Mouse (Mus musculus) neural tube, embryonic 11.5 days (tissue): ENCODE data around the gene Rgcc. TPM values are rescaled to one million over a fixed set of nuclear protein-coding genes. Genes with fewer than 3 reads are reported as not detected.

Experiments
- ATAC-seq: fragments of 200-750 bp; cut with Nextera tagmentation; 2 replicates; pipeline ENCODE4 v1.8.0; 2017; ENCODE audit warnings: moderate number of reproducible peaks, mild to moderate bottlenecking, moderate TSS enrichment, moderate library complexity; ENCODE audit not compliant: insufficient read depth, low FRiP score, low TSS enrichment
- DNase-seq: peaks from one replicate; pipeline ENCODE4 v3.0.0-alpha.2; 2015; ENCODE audit warnings: low spot score
- H3K27ac ChIP-seq: fragments of 300-500 bp; sonication (generic); 2 replicates; pipeline ENCODE4 v1.5.1; 2014; ENCODE audit warnings: low read depth, mild to moderate bottlenecking, low read length
- H3K27me3 ChIP-seq: fragments of 300-500 bp; sonication (generic); 2 replicates; pipeline ENCODE4 v1.6.1; 2014; ENCODE audit warnings: mild to moderate bottlenecking, low read length, mixed read lengths; ENCODE audit not compliant: control insufficient read depth, insufficient read depth
- H3K36me3 ChIP-seq: fragments of 300-500 bp; sonication (generic); 2 replicates; pipeline ENCODE4 v1.6.1; 2014; ENCODE audit warnings: mild to moderate bottlenecking, low read length, moderate library complexity, mixed read lengths; ENCODE audit not compliant: control insufficient read depth, insufficient read depth
- H3K4me1 ChIP-seq: fragments of 300-500 bp; sonication (generic); 2 replicates; pipeline ENCODE4 v1.6.1; 2014; ENCODE audit warnings: low read length, mixed read lengths; ENCODE audit not compliant: control insufficient read depth, insufficient read depth
- H3K4me2 ChIP-seq: fragments of 300-500 bp; sonication (generic); 2 replicates; pipeline ENCODE4 v1.6.1; 2014; ENCODE audit warnings: low read depth, mild to moderate bottlenecking, moderate library complexity
- H3K4me3 ChIP-seq: fragments of 300-500 bp; sonication (generic); 2 replicates; pipeline ENCODE4 v1.5.1; 2014; ENCODE audit warnings: low read depth, low read length
- H3K9ac ChIP-seq: fragments of 300-500 bp; sonication (generic); 2 replicates; pipeline ENCODE4 v1.6.1; 2014; ENCODE audit warnings: mild to moderate bottlenecking, low read length
- H3K9me3 ChIP-seq: fragments of 300-500 bp; sonication (generic); 2 replicates; pipeline ENCODE4 v1.6.1; 2016; ENCODE audit warnings: low read length; ENCODE audit not compliant: control insufficient read depth
- WGBS: fragments of 180-500 bp; shearing (Covaris S2); extraction: QIAGEN DNeasy Blood & Tissue Kit; methylation state at CpG from one replicate; pipeline ENCODE4 v1.1.7; 2014; 5-methylcytosine and 5-hydroxymethylcytosine counted together
- polyA plus RNA-seq: library from polyadenylated mRNA; unstranded; fragments of >200 nt; fragmentation: Nextera tagmentation; extraction: Ambion mirVana; gene quantifications from 2 replicates; pipeline ENCODE4 v1.2.1, GENCODE M21; 2014

Gene Rgcc
- polyA plus RNA-seq, 1 experiment from 2014 or later, result 51.8 TPM

DNA sequence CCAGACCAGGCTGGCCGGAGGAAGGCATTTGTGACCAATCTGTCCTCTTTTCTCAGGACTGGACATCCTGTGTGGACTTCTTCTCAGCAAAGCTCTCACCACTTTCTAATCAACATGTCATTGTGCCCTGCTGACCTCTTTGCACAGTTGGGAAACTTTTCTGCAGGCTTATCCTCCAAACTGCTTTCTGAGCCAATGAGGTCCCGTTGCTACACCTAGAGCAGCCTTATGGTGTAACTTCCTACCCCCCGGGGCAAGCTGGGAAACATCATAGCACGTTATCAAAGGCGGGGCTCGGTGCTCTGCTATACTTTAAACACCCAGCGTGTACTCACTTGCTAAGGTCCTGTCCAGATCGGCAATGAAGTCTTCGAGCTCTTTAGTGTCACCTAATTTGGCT, 11.5 kb downstream of the Rgcc start:
- H3K27ac ChIP-seq, result no peak overlapping the region
- ATAC-seq (no peak), DNase-seq (no peak)
- no peaks in the 10 kb centered on the region for H3K27me3 ChIP-seq
- no peak overlapping the region for H3K4me3 ChIP-seq
- H3K9me3 ChIP-seq, result no peaks in the 10 kb centered on the region
- WGBS, result 44% methylated on average over 9 of the region's 9 CpGs
- H3K9ac ChIP-seq, result no peak overlapping the region
- no peak overlapping the region for H3K4me2 ChIP-seq
- no peaks in the 10 kb centered on the region for H3K36me3 ChIP-seq
- H3K4me1 ChIP-seq, result peaks cover 5% of the 10 kb centered on the region; the same call in 1 of the 2 replicates

DNA sequence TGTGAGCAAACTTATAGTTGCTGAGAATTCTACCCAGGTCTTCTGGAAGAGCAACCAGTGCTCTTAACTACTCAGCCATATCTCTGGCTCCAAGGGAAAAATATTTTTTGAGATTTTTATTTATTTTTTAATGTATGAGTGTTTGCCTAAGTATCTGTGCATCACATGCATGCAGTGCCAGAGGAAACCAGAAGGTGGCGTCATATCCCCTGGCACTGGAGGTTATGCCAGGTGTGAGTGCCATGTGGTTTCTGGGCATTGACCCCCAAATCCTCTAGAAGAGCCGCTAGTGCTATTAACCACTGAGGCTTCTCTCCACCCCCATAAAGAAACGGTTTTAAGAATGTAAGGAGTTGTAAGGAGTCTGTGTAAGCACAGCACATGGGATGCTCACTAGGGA, 13.2 kb downstream of the Rgcc start:
- Histone ChIP-seq H3K27ac (no peak overlapping the region), H3K27me3 (no peaks in the 10 kb centered on the region), H3K4me2 (no peak overlapping the region), H3K36me3 (no peaks in the 10 kb centered on the region), H3K4me1 (peaks cover 4% of the 10 kb centered on the region; the same call in 1 of the 2 replicates), H3K4me3 (no peak overlapping the region), H3K9ac (no peak overlapping the region), H3K9me3 (no peaks in the 10 kb centered on the region)
- 78% methylated on average over 3 of the region's 3 CpGs for WGBS
- ATAC-seq, result no peak
- DNase-seq, result no peak

DNA sequence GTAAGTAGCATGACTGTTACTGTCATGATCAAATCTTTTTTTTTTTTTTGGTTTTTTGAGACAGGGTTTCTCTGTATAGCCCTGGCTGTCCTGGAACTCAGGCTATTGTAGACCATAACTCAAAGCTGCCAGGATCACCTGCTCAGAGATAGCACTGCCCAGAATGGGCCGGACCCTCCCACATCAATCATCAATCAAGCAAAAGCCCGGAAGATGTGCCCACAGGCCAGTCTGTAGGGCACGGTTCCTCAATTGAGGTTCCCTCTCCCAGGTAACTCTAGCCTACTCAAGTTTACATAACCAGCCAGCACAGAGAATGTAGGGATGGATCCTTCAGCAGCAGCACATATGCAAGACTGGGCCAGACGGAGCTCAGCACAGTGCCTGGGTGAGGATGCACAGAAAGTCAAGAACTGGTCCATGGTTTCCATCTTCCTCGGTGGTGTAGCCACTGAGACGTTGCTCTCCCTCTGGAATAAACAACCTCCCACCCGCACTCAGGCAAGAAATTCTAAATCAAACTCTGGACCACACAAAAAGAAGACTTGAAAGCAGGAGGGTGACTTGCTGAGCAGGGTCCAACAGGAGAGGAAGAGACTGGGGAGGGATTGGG, 14.1 kb downstream of the Rgcc start:
- Histone ChIP-seq H3K27ac (no peak overlapping the region), H3K27me3 (no peaks in the 10 kb centered on the region), H3K9ac (no peak overlapping the region), H3K4me3 (no peak overlapping the region), H3K9me3 (no peaks in the 10 kb centered on the region), H3K4me2 (no peak overlapping the region), H3K36me3 (no peaks in the 10 kb centered on the region), H3K4me1 (peaks cover 3% of the 10 kb centered on the region; the same call in 1 of the 2 replicates)
- DNase-seq, result no peak
- no peak for ATAC-seq
- WGBS, result 88% methylated on average over 7 of the region's 7 CpGs

DNA sequence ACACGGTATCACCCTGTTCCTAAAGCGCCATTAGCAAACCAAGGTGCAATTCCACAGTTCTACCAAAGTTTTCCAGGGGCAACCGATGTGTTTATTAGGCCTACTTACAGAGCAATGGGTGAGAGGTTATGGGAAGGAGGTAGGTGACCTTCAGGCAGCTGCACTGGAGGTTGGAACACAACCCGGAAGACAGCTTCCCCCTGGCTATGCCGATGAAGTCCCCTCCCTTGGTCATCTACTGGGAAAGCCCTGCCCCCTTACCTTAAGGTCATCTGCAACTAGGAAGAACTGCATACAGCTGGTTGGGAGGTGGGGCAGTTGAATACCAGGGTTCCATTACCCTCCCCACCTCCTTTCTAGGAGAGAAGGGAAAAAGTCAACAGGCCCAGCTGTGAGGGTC, 15.9 kb downstream of the Rgcc start:
- H3K9me3 ChIP-seq, result no peaks in the 10 kb centered on the region
- 97% methylated on average over 5 of the region's 5 CpGs for WGBS
- H3K4me1 ChIP-seq, result peaks cover under 1% of the 10 kb centered on the region; the same call in 1 of the 2 replicates
- no peak for ATAC-seq
- H3K36me3 ChIP-seq, result no peaks in the 10 kb centered on the region
- no peak for DNase-seq
- no peak overlapping the region for H3K9ac ChIP-seq
- H3K4me3 ChIP-seq, result no peak overlapping the region
- no peak overlapping the region for H3K27ac ChIP-seq
- H3K27me3 ChIP-seq, result no peaks in the 10 kb centered on the region
- no peak overlapping the region for H3K4me2 ChIP-seq

DNA sequence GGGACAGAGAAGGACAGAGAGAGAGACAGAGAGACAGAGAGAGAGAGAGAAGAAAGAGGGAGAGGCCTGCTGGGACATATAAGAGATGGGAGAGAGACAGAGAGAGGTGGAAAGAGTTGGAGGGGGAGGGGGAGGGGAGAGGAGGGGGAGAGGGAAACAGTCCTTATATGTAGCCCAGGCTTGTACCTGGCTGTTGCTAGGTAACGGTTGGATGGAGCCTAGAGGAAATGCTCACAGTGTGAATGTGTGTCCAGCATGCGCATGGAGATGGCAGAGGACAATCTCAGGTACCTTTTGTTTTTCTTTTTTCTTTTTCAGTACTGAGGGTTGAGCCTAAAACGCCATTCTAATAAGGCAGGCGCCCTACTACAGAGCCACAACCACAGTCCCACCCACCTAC, 16.8 kb downstream of the Rgcc start:
- no peaks in the 10 kb centered on the region for H3K27me3 ChIP-seq
- H3K4me2 ChIP-seq, result no peak overlapping the region
- WGBS, result 87% methylated on average over 4 of the region's 4 CpGs
- no peaks in the 10 kb centered on the region for H3K4me1 ChIP-seq
- ATAC-seq (no peak), DNase-seq (no peak)
- no peaks in the 10 kb centered on the region for H3K36me3 ChIP-seq
- no peak overlapping the region for H3K27ac ChIP-seq
- no peaks in the 10 kb centered on the region for H3K9me3 ChIP-seq
- no peak overlapping the region for H3K9ac ChIP-seq
- H3K4me3 ChIP-seq, result no peak overlapping the region

DNA sequence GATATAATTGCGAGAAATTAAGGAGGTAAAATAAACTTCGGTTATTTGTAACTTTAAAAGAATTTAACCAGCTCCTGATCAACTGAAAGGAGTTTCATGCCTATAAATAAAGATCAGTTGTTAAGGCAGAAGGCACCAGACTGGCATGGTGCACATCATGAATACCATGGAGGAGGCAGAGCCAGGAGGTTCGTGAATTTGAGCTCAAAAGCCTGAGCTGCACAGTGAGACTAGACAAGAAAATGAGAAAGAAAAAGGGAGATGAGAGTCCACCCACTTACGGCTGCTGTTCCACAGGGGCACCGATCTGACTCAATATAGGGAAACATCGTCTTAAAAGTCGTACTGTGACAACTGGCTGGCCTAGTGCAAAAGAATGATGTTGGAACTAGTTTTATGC, 17.5 kb downstream of the Rgcc start:
- no peak for DNase-seq
- ATAC-seq, result no peak
- WGBS, result 93% methylated on average over 7 of the region's 7 CpGs

DNA sequence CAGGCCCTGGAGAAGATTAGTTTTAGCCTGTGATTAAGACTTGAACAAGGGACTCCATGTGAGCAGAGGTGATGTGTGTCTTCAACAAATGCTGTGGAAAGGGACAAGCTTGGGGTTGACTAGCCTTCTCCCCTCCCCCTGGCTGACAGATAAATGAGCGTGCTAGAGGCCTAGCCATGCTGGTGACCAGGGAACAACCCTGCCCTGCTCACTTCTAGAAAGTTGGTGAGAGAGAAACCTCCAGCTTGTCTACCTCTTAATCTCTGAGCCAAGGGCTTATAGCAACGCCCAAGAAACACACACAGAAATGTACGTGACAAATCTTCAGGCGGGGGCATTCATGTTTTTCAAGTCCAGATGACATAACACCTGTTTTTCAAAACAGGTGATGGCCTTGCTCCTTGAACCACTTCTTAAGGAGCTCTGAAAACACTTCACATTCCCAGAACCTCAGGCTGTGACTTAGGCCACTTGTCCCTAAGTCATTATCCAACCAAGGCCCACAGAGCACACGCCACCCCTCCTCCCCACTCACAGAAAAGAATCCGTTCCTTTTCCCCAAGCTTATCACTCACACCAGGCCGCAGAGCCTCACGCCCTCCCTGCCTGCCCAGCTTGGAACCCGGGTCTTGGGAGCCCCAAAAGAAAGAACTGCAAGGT, 19.4 kb downstream of the Rgcc start:
- Histone ChIP-seq H3K27me3 (no peaks in the 10 kb centered on the region), H3K27ac (no peak overlapping the region), H3K4me1 (no peaks in the 10 kb centered on the region), H3K36me3 (no peaks in the 10 kb centered on the region), H3K4me2 (no peak overlapping the region), H3K9ac (no peak overlapping the region), H3K4me3 (no peak overlapping the region), H3K9me3 (no peaks in the 10 kb centered on the region)
- WGBS, result 92% methylated on average over 9 of the region's 9 CpGs
- DNase-seq, result no peak
- ATAC-seq, result no peak

More for the DNA sequence above, 17.5 kb downstream of the Rgcc start:
- H3K9ac ChIP-seq, result no peak overlapping the region
- H3K27ac ChIP-seq, result no peak overlapping the region
- no peaks in the 10 kb centered on the region for H3K4me1 ChIP-seq
- no peak overlapping the region for H3K4me2 ChIP-seq
- no peak overlapping the region for H3K4me3 ChIP-seq
- H3K36me3 ChIP-seq, result no peaks in the 10 kb centered on the region
- no peaks in the 10 kb centered on the region for H3K27me3 ChIP-seq
- no peaks in the 10 kb centered on the region for H3K9me3 ChIP-seq

DNA sequence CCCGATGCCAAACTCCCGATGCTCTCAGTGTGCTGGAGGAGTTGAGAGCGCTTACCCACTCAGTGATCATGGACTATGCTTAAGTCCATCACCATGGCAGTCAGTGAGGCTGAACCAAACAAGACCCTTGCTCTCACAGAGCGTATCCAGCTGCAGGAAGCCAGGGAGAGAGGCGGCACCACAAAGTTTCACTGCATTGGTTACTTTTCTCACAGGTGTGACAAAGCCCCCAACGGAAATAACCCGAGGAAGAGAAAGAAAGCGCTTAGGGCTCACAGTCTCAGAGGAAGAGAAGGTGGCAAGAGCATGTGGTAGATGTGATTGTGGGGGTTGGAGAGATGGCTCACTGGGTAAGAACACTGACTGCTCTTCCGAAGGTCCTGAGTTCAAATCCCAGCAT, 21.0 kb downstream of the Rgcc start:
- H3K9ac ChIP-seq, result no peak overlapping the region
- H3K4me2 ChIP-seq, result no peak overlapping the region
- H3K27me3 ChIP-seq, result no peaks in the 10 kb centered on the region
- H3K9me3 ChIP-seq, result no peaks in the 10 kb centered on the region
- DNase-seq, result no peak
- 0 out of 2 replicates have a peak, but pooled peaks cover 2% of the 10 kb centered on the region for H3K4me1 ChIP-seq
- ATAC-seq, result no peak
- 89% methylated on average over 9 of the region's 9 CpGs for WGBS
- no peaks in the 10 kb centered on the region for H3K36me3 ChIP-seq
- H3K27ac ChIP-seq, result no peak overlapping the region
- H3K4me3 ChIP-seq, result no peak overlapping the region

DNA sequence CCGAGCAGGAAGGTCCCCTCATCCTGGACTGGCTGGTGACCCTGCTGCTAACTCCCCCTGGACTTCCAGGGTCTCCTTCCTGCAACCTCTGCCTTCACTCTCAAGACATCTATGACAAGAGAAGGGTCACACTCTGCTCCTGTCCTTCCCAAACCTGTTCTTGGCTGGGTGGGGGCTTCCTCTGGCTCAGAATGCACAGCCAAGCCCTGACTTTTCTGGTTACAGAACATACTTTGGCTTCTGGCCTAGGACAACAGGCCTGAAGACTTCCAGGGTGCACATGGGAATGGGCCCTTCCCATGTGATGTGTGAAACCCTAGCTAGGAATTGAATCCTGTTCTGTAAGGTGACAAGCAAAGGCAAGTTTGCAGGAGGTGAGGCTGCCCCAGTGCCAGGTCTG, 22.0 kb downstream of the Rgcc start:
- no peak overlapping the region for H3K9ac ChIP-seq
- 0 out of 2 replicates have a peak, but pooled peaks cover 2% of the 10 kb centered on the region for H3K4me1 ChIP-seq
- H3K27ac ChIP-seq, result no peak overlapping the region
- no peaks in the 10 kb centered on the region for H3K9me3 ChIP-seq
- H3K4me3 ChIP-seq, result no peak overlapping the region
- no peaks in the 10 kb centered on the region for H3K36me3 ChIP-seq
- 78% methylated on average over 1 of the region's 1 CpGs for WGBS
- H3K27me3 ChIP-seq, result no peaks in the 10 kb centered on the region
- DNase-seq (no peak), ATAC-seq (no peak)
- no peak overlapping the region for H3K4me2 ChIP-seq
